Mouse (Mus musculus): ENCODE results near the gene Wdr20rt.

- TF ChIP-seq CTCF (conservative IDR thresholded peaks at IDR 0.05; ENCODE audit: low read length): no peak
- TF ChIP-seq POU5F1 (IDR thresholded peaks at IDR 0.05; ENCODE audit: borderline replicate concordance, low read length): no peak
Observed at GRCm38 (mm10) chr12:65216404-65216840, 8.9 kb upstream of the Wdr20rt start.
